ENCODE assay signal across 9 mouse cellular contexts in genomic region chr3:51673408-51674086, GRCm38 (mm10). TPM values are rescaled to one million over a fixed set of nuclear protein-coding genes. Genes with fewer than 3 reads are reported as not detected.
A peak's percentile ranks its signal among the peaks of the same experiment; 100 is the strongest.
DNase-seq lines count a peak whose midpoint lies in the region; ATAC-seq and TF ChIP-seq lines count a peak whose summit lies in the region.
"Had no signal": no experiment of that assay in that cellular context is flagged by ENCODE, and none has a peak within 500 bp of the region (broad histone marks: within the 10 kb centered on the region; RNA-seq: fewer than 3 reads in every experiment).

No protein-coding gene starts in this region.

- H3K9ac ChIP-seq in hindbrain, postnatal 0 days (replicated peaks; ENCODE audit: low read length): no peak overlapping the region
- H3K9ac ChIP-seq: limb, embryonic 13.5 days had no signal

- H3K4me1 ChIP-seq in bone marrow macrophage, adult 2 months (ENCODE audit: control insufficient read depth, insufficient read depth, low read length): peaks cover 12% of the 10 kb centered on the region
- no peaks in the 10 kb centered on the region for H3K4me1 ChIP-seq in hindbrain, postnatal 0 days (ENCODE audit: insufficient read depth, low read length)
- peaks cover 13% of the 10 kb centered on the region for H3K4me1 ChIP-seq in limb, embryonic 10.5 days

- no peaks in the 10 kb centered on the region for H3K27me3 ChIP-seq in hindbrain, postnatal 0 days (ENCODE audit: insufficient read depth, low read length)
- H3K27me3 ChIP-seq in limb, embryonic 10.5 days (ENCODE audit: low read depth, poor library complexity, severe bottlenecking): no peaks in the 10 kb centered on the region
- H3K27me3 ChIP-seq: limb, embryonic 13.5 days had no signal

- peak; percentile 66; the same call in 1 of the 2 replicates for TF ChIP-seq CTCF in bone marrow macrophage, adult 2 months (IDR thresholded peaks at IDR 0.05; ENCODE audit: low read depth, low read length)
- TF ChIP-seq CTCF in hindbrain, postnatal 0 days (IDR thresholded peaks at IDR 0.05; ENCODE audit: low read depth): peak; percentile 62

- no peak overlapping the region for H3K4me3 ChIP-seq in bone marrow macrophage, adult 2 months (ENCODE audit: insufficient read depth, low read length)
- H3K4me3 ChIP-seq in hindbrain, postnatal 0 days (ENCODE audit: low read length): no peak overlapping the region
- H3K4me3 ChIP-seq in limb, embryonic 10.5 days: no peak overlapping the region
- H3K4me3 ChIP-seq: limb, embryonic 13.5 days had no signal

- DNase-seq in right cerebral cortex, adult 18-20 months: peak; percentile 22
- no peak for DNase-seq in right cerebral cortex, postnatal 25 days
- peak; percentile 66 for DNase-seq in gastrocnemius, postnatal 10 days
- DNase-seq in hindbrain, postnatal 0 days (ENCODE audit: low spot score): peak; percentile 24
- DNase-seq in limb, embryonic 10.5 days (ENCODE audit: low spot score): peak; percentile 60
- DNase-seq in naive thymus-derived CD4-positive, alpha-beta T cell, adult 2 months (ENCODE audit: low read depth): peak; percentile 46
- DNase-seq in yolk sac, embryonic 10.5 days (ENCODE audit: low spot score): peak; percentile 73

- ATAC-seq in hindbrain, postnatal 0 days: no peak

- no peaks in the 10 kb centered on the region for H3K36me3 ChIP-seq in hindbrain, postnatal 0 days (ENCODE audit: insufficient read depth, low read length)
- no peaks in the 10 kb centered on the region for H3K36me3 ChIP-seq in limb, embryonic 10.5 days
- H3K36me3 ChIP-seq: limb, embryonic 13.5 days had no signal

- 70% methylated on average over 21 of the region's 21 CpGs for WGBS in hindbrain, postnatal 0 days
- WGBS in limb, embryonic 10.5 days: 69% methylated on average over 21 of the region's 21 CpGs

- no peak overlapping the region for H3K4me2 ChIP-seq in hindbrain, postnatal 0 days (ENCODE audit: low read depth, low read length)
- H3K4me2 ChIP-seq: limb, embryonic 13.5 days had no signal

- H3K9me3 ChIP-seq in hindbrain, postnatal 0 days (ENCODE audit: low read length): no peaks in the 10 kb centered on the region
- H3K9me3 ChIP-seq in limb, embryonic 10.5 days (replicated peaks): no peaks in the 10 kb centered on the region
- H3K9me3 ChIP-seq: limb, embryonic 13.5 days had no signal

- no peak overlapping the region for H3K27ac ChIP-seq in bone marrow macrophage, adult 2 months (ENCODE audit: insufficient read depth, low read depth, low read length)
- no peak overlapping the region for H3K27ac ChIP-seq in hindbrain, postnatal 0 days
- H3K27ac ChIP-seq in limb, embryonic 10.5 days: no peak overlapping the region
- H3K27ac ChIP-seq: limb, embryonic 13.5 days had no signal

- TF ChIP-seq POLR2A in bone marrow macrophage, adult 2 months (IDR thresholded peaks at IDR 0.05; ENCODE audit: borderline replicate concordance, low read depth, low read length): no peak

RNA-seq across cellular contexts. Expression of gene Mgst2, which starts 13.4 kb away (rescaled TPM):
- 2.4 and 3.8 TPM in 2 replicates for polyA plus RNA-seq in bone marrow macrophage, adult 2 months (2012; ENCODE audit: insufficient read depth, insufficient read length, missing spikeins)
- total RNA-seq in gastrocnemius, postnatal 10 days (2021): 1 to 10 TPM in 1 of 2 experiments, under 1 TPM in 1; 0.99 to 1.4 TPM
- total RNA-seq in hindbrain, postnatal 0 days (2014; rRNA removed): not detected in 2 replicates
- polyA plus RNA-seq in hindbrain, postnatal 0 days (2015; fragmentation: Nextera tagmentation; extraction: Ambion mirVana): 1.0 and 1.6 TPM in 2 replicates
- 0.35 and 0.43 TPM in 2 replicates for polyA plus RNA-seq in limb, embryonic 10.5 days (2016; fragmentation: Nextera tagmentation; extraction: Ambion mirVana)
